Mouse (Mus musculus): Measurements from ENCODE around the gene Pgm1. TPM values are rescaled to one million over a fixed set of nuclear protein-coding genes. Genes with fewer than 3 reads are reported as not detected.

The Pgm1 gene
- polyA plus RNA-seq, 1 experiment from 2014 or later = 150 TPM

DNA sequence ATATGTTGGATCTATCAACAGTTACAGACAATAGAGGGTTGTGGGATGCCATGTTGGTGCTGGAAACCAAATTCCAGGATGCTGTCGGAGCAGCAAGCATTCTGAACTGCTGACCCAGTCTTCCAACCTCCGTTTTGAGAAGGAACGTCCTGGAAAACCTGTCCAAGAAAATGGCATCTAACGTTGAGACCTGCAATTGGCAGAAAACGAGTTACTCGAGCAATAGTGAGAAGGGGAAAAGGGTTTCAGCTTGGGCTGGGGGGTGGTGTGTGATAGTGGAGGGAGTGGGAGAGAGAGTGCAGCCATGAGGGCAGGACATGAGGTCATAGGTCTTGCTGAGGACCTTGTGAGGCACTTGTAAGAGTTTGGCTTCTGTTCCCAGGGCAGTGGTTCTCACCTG is 105.8 kb downstream of the Pgm1 start:
- Histone ChIP-seq H3K4me3 (ENCODE audit: low read depth, low read length) (no peak overlapping the region), H3K36me3 (ENCODE audit: control insufficient read depth, insufficient read depth, low read length) (no peaks in the 10 kb centered on the region), H3K4me2 (ENCODE audit: low read length) (no peak overlapping the region), H3K9me3 (ENCODE audit: control insufficient read depth, low read length) (no peaks in the 10 kb centered on the region), H3K4me1 (replicated peaks; ENCODE audit: control insufficient read depth, insufficient read depth, low read length) (0 out of 2 replicates have a peak, but pooled peaks cover 12% of the 10 kb centered on the region), H3K27ac (ENCODE audit: low read depth) (no peak overlapping the region), H3K9ac (ENCODE audit: low read length) (no peak overlapping the region), H3K27me3 (replicated peaks; ENCODE audit: control insufficient read depth, insufficient read depth, low read length) (no peaks in the 10 kb centered on the region)
- 78% methylated on average over 6 of the region's 6 CpGs for WGBS
- ATAC-seq (replicated peaks; ENCODE audit: low FRiP score, low TSS enrichment, low read depth) = no peak
- no peak for DNase-seq (ENCODE audit: low spot score)

DNA sequence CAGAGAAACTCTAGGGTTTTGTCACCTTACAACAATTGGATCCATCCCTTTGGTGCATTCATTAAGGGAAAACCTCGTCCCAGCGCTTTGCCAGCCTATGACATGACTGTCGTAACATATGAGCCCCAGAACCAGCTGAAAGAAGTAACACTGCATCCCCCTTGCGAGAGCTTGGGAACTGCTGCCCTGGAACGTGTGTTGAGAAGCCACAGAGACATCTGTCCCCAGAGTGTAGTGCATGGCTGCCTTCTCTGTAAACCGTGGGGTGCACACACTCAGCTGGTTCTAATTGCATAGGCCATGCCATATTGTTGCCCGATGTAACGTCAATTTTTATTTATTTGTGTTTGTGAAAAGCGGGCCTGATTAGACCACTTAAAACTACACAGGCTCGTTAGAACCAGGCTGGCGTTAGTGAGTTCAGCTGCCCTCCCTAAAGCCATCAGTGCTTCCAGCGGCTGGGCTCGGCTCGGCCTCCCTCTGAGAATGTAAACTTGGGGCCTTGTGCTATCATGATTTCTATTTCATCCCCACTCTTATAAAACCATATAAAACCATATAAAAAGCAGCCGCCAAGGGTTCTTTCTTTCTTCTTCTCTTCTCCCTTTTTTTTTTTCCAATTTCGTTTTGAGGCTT is 106.8 kb downstream of the Pgm1 start:
- WGBS = 51% methylated on average over 16 of the region's 16 CpGs
- Histone ChIP-seq H3K9ac (ENCODE audit: low read length) (no peak overlapping the region), H3K9me3 (ENCODE audit: control insufficient read depth, low read length) (no peaks in the 10 kb centered on the region), H3K4me1 (replicated peaks; ENCODE audit: control insufficient read depth, insufficient read depth, low read length) (0 out of 2 replicates have a peak, but pooled peaks cover 12% of the 10 kb centered on the region), H3K27ac (ENCODE audit: low read depth) (no peak overlapping the region), H3K4me2 (ENCODE audit: low read length) (no peak overlapping the region), H3K4me3 (ENCODE audit: low read depth, low read length) (no peak overlapping the region), H3K27me3 (replicated peaks; ENCODE audit: control insufficient read depth, insufficient read depth, low read length) (no peaks in the 10 kb centered on the region), H3K36me3 (ENCODE audit: control insufficient read depth, insufficient read depth, low read length) (no peaks in the 10 kb centered on the region)
- DNase-seq (ENCODE audit: low spot score) (no peak), ATAC-seq (replicated peaks; ENCODE audit: low FRiP score, low TSS enrichment, low read depth) (no peak)

Other genes with a start within 250 kb of the Pgm1 start
- 25.8 and 26.5 TPM in 2 replicates for gene Alg6, start 213.8 kb upstream of the Pgm1 start, polyA plus RNA-seq (2014; fragmentation: Nextera tagmentation; extraction: Ambion mirVana)
- gene Efcab7, start 100.2 kb upstream of the Pgm1 start, polyA plus RNA-seq (2014; fragmentation: Nextera tagmentation; extraction: Ambion mirVana) = 19.2 and 22.9 TPM in 2 replicates
- gene Itgb3bp, start 399 bp downstream of the Pgm1 start, polyA plus RNA-seq (2014; fragmentation: Nextera tagmentation; extraction: Ambion mirVana) = 36.2 and 39.9 TPM in 2 replicates
- 11.4 and 12.1 TPM in 2 replicates for gene Ror1, start 166.4 kb downstream of the Pgm1 start, polyA plus RNA-seq (2014; fragmentation: Nextera tagmentation; extraction: Ambion mirVana)

Measured in intestine, embryonic 14.5 days (tissue).